ENCODE assay signal across 27 mouse cellular contexts in genomic region chr10:97601744-97602143, GRCm38 (mm10). TPM values are rescaled to one million over a fixed set of nuclear protein-coding genes. Genes with fewer than 3 reads are reported as not detected.
"Had no signal": no experiment of that assay in that cellular context is flagged by ENCODE, and none has a peak within 500 bp of the region (broad histone marks: within the 10 kb centered on the region; RNA-seq: fewer than 3 reads in every experiment).

No protein-coding gene starts in this region.

- H3K9ac ChIP-seq: heart, embryonic 12.5 days; hindbrain, embryonic 12.5 days; hindbrain, embryonic 15.5 days; intestine, embryonic 15.5 days; limb, embryonic 12.5 days; liver, embryonic 13.5 days; liver, embryonic 15.5 days had no signal

- H3K27ac ChIP-seq: gastrocnemius, adult 2 months; heart, embryonic 10.5 days; hindbrain, embryonic 10.5 days; hindbrain, embryonic 12.5 days; hindbrain, embryonic 15.5 days; intestine, embryonic 15.5 days; layer of hippocampus, adult 2 months; left cerebral cortex, adult 2 months; limb, embryonic 10.5 days; limb, embryonic 12.5 days; liver, embryonic 13.5 days; liver, embryonic 15.5 days had no signal

- H3K4me1 ChIP-seq: heart, embryonic 10.5 days; heart, embryonic 12.5 days; hindbrain, embryonic 10.5 days; hindbrain, embryonic 12.5 days; hindbrain, embryonic 15.5 days; intestine, embryonic 15.5 days; limb, embryonic 10.5 days; limb, embryonic 12.5 days; liver, embryonic 13.5 days; liver, embryonic 15.5 days had no signal

- H3K27me3 ChIP-seq: heart, embryonic 12.5 days; hindbrain, embryonic 12.5 days; hindbrain, embryonic 15.5 days; intestine, embryonic 15.5 days; limb, embryonic 12.5 days; liver, embryonic 13.5 days; liver, embryonic 15.5 days had no signal

- DNase-seq: gastrocnemius, adult 2 months; gastrocnemius, postnatal 10 days; gastrocnemius, postnatal 25 days; heart, adult 18-20 months; heart, postnatal 10 days; heart, postnatal 4 days; kidney, adult 9 months; kidney, postnatal 14 days; kidney, postnatal 4 days; liver; liver, embryonic 13.5 days had no signal

- H3K4me3 ChIP-seq: gastrocnemius, adult 2 months; heart, embryonic 10.5 days; heart, embryonic 12.5 days; hindbrain, embryonic 10.5 days; hindbrain, embryonic 12.5 days; hindbrain, embryonic 15.5 days; intestine, embryonic 15.5 days; layer of hippocampus, adult 2 months; left cerebral cortex, adult 2 months; limb, embryonic 10.5 days; limb, embryonic 12.5 days; liver, embryonic 13.5 days; liver, embryonic 15.5 days had no signal

- ATAC-seq: inflammation-experienced regulatory T-cells, adult 6 months; intestine, embryonic 15.5 days; intestine, postnatal 0 days had no signal

- H3K9me3 ChIP-seq: heart, embryonic 10.5 days; heart, embryonic 12.5 days; hindbrain, embryonic 10.5 days; hindbrain, embryonic 12.5 days; hindbrain, embryonic 15.5 days; intestine, embryonic 15.5 days; limb, embryonic 10.5 days; limb, embryonic 12.5 days; liver, embryonic 13.5 days; liver, embryonic 15.5 days had no signal

- H3K36me3 ChIP-seq: heart, embryonic 10.5 days; heart, embryonic 12.5 days; hindbrain, embryonic 10.5 days; hindbrain, embryonic 12.5 days; hindbrain, embryonic 15.5 days; intestine, embryonic 15.5 days; limb, embryonic 10.5 days; limb, embryonic 12.5 days; liver, embryonic 13.5 days; liver, embryonic 15.5 days had no signal

- H3K4me2 ChIP-seq: heart, embryonic 12.5 days; hindbrain, embryonic 12.5 days; hindbrain, embryonic 15.5 days; intestine, embryonic 15.5 days; limb, embryonic 12.5 days; liver, embryonic 11.5 days; liver, embryonic 13.5 days; liver, embryonic 15.5 days had no signal

RNA-seq across cellular contexts. Expression of gene Kera, which starts 4.9 kb away (rescaled TPM):
- polyA plus RNA-seq: frontal cortex, adult 2 months; heart, embryonic 10.5 days; heart, embryonic 14.5 days; inflammation-experienced regulatory T-cells, adult 6 months had no signal

RNA-seq across cellular contexts. Expression of gene Lum, which starts 36.8 kb away (rescaled TPM):
- polyA plus RNA-seq: inflammation-experienced regulatory T-cells, adult 6 months had no signal

RNA-seq across cellular contexts. Expression of gene Epyc, which starts 42.1 kb away (rescaled TPM):
- polyA plus RNA-seq: frontal cortex, adult 2 months; inflammation-experienced regulatory T-cells, adult 6 months; liver, embryonic 13.5 days had no signal
